Mouse (Mus musculus): ENCODE measurements around the gene Olfr1426.

DNA sequence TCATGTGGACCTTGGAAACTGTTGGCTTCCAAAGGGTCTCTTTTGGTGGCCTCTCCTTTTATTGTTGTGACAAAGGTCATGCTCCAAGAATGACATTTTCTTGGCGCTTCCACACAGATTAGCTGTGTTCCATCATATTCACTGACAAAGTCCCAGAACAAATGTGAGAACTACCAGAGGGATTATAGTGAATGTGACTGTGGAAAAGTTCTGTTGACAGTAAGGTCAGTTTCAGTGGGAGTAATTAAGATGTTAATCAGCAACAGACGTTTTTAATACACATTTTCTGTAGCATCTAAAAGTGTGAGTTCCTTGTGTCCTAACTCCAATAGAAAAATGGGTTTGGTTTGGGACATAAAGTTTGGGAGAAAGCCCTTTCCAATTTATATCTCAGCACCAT, 50.6 kb downstream of the Olfr1426 start, which contains the start of gene Olfr1423:
- TF ChIP-seq CTCF (conservative IDR thresholded peaks at IDR 0.05; ENCODE audit: insufficient read depth, insufficient read length, low read depth, low read length) (no peak), POLR2A (IDR thresholded peaks at IDR 0.05; ENCODE audit: low read depth, low read length) (no peak)

All from kidney, adult 2 months (tissue).